In genomic region chr7:15966489-15966888, GRCm38 (mm10) we compare ENCODE assay signal across 9 mouse cellular contexts. TPM values are rescaled to one million over a fixed set of nuclear protein-coding genes. Genes with fewer than 3 reads are reported as not detected.
A peak's percentile ranks its signal among the peaks of the same experiment; 100 is the strongest.
DNase-seq lines count a peak whose midpoint lies in the region; ATAC-seq and TF ChIP-seq lines count a peak whose summit lies in the region.
"Had no signal": no experiment of that assay in that cellular context is flagged by ENCODE, and none has a peak within 500 bp of the region (broad histone marks: within the 10 kb centered on the region; RNA-seq: fewer than 3 reads in every experiment).

No protein-coding gene starts in this region.

- TF ChIP-seq POLR2A in cortical plate, adult 2 months (IDR thresholded peaks at IDR 0.05; ENCODE audit: extremely low read depth, insufficient read depth, low read length): no peak
- no peak for TF ChIP-seq POLR2A in limb, embryonic 14.5 days (IDR thresholded peaks at IDR 0.05; ENCODE audit: borderline replicate concordance, extremely low read depth, insufficient read depth, insufficient read length)

- no peaks in the 10 kb centered on the region for H3K27me3 ChIP-seq in kidney, postnatal 0 days (ENCODE audit: insufficient read depth, low read length)
- H3K27me3 ChIP-seq in limb, embryonic 14.5 days (ENCODE audit: control insufficient read depth, insufficient read depth, low read length): no peaks in the 10 kb centered on the region
- H3K27me3 ChIP-seq: Patski had no signal

- no peaks in the 10 kb centered on the region for H3K9me3 ChIP-seq in kidney, postnatal 0 days (replicated peaks; ENCODE audit: low read length)
- H3K9me3 ChIP-seq in limb, embryonic 14.5 days (ENCODE audit: control insufficient read depth, low read length): no peaks in the 10 kb centered on the region

- H3K36me3 ChIP-seq in kidney, postnatal 0 days (ENCODE audit: insufficient read depth, low read length): peaks cover 3% of the 10 kb centered on the region; the same call in 1 of the 2 replicates
- H3K36me3 ChIP-seq in limb, embryonic 14.5 days (ENCODE audit: control insufficient read depth, insufficient read depth, low read length): peaks cover 3% of the 10 kb centered on the region

- TF ChIP-seq CTCF in kidney, postnatal 0 days (IDR thresholded peaks at IDR 0.05; ENCODE audit: low read depth): no peak
- no peak for TF ChIP-seq CTCF in cortical plate, adult 2 months (IDR thresholded peaks at IDR 0.05; ENCODE audit: extremely low read depth, insufficient read depth, low read length)

- 71% methylated on average over 3 of the region's 3 CpGs for WGBS in kidney, postnatal 0 days
- WGBS in limb, embryonic 14.5 days: 67% methylated on average over 3 of the region's 3 CpGs

- peak; percentile 14 for DNase-seq in cerebellum, adult 9-11 months
- no peak for DNase-seq in kidney, postnatal 0 days (ENCODE audit: low spot score)
- no peak for DNase-seq in kidney, postnatal 10 days
- no peak for DNase-seq in limb, embryonic 14.5 days (ENCODE audit: low spot score)
- DNase-seq in frontal cortex, postnatal 25 days (ENCODE audit: low spot score in 2 of 2): no peak

- peak overlapping the region; percentile 47 for H3K4me3 ChIP-seq in kidney, postnatal 0 days (replicated peaks; ENCODE audit: low read depth, low read length)
- peak overlapping the region; percentile 34; the same call in 1 of the 2 replicates for H3K4me3 ChIP-seq in cortical plate, adult 2 months (ENCODE audit: insufficient read depth, low read length)
- H3K4me3 ChIP-seq in limb, embryonic 14.5 days (replicated peaks; ENCODE audit: low read length): peak overlapping the region; percentile 48

- ATAC-seq in cerebellum, adult (ENCODE audit: insufficient number of reproducible peaks, low FRiP score, low TSS enrichment): no peak
- ATAC-seq in kidney, postnatal 0 days (replicated peaks; ENCODE audit: low FRiP score, low read depth): no peak
- ATAC-seq in limb, embryonic 14.5 days (ENCODE audit: low FRiP score, low read depth): no peak
- no peak for ATAC-seq in activated CD4-positive, CD25-positive, alpha-beta regulatory T cell, adult 4 months

- no peaks in the 10 kb centered on the region; the same call in 1 of the 2 replicates for H3K4me1 ChIP-seq in kidney, postnatal 0 days (replicated peaks; ENCODE audit: insufficient read depth, low read length)
- peaks cover 3% of the 10 kb centered on the region; the same call in 1 of the 2 replicates for H3K4me1 ChIP-seq in cortical plate, adult 2 months (ENCODE audit: control insufficient read depth, insufficient read depth, low read length)
- H3K4me1 ChIP-seq in limb, embryonic 14.5 days (ENCODE audit: control insufficient read depth, insufficient read depth, low read length): peaks cover 22% of the 10 kb centered on the region

- peak overlapping the region; percentile 46; the same call in 1 of the 2 replicates for H3K9ac ChIP-seq in kidney, postnatal 0 days (ENCODE audit: low read depth, low read length)
- H3K9ac ChIP-seq in limb, embryonic 14.5 days (ENCODE audit: low read depth, low read length, severe bottlenecking): peak overlapping the region; percentile 64; the same call in 1 of the 2 replicates

- no peak overlapping the region for H3K27ac ChIP-seq in kidney, postnatal 0 days
- H3K27ac ChIP-seq in cortical plate, adult 2 months (ENCODE audit: insufficient read depth, low read length): no peak overlapping the region
- no peak overlapping the region for H3K27ac ChIP-seq in limb, embryonic 14.5 days (replicated peaks; ENCODE audit: low read depth, low read length)

- peak overlapping the region; percentile 62 for H3K4me2 ChIP-seq in kidney, postnatal 0 days (ENCODE audit: low read length)
- H3K4me2 ChIP-seq in limb, embryonic 14.5 days (replicated peaks; ENCODE audit: low read depth, low read length, severe bottlenecking): peak overlapping the region; percentile 61

RNA-seq across cellular contexts. Expression of gene Ehd2, which starts 0.9 kb away (rescaled TPM):
- 24.6 and 26.6 TPM in 2 replicates for polyA plus RNA-seq in kidney, postnatal 0 days (2015; fragmentation: Nextera tagmentation; extraction: Ambion mirVana)
- polyA plus RNA-seq in cortical plate, adult 2 months (2012; rRNA removed): 4.9 and 5.4 TPM in 2 replicates
- polyA plus RNA-seq in limb, embryonic 14.5 days (2012; rRNA removed): 47.6 and 62.0 TPM in 2 replicates
- 42.5 and 49.3 TPM in 2 replicates for polyA plus RNA-seq in limb, embryonic 14.5 days (2014; fragmentation: Nextera tagmentation; extraction: Ambion mirVana)
- under 1 TPM; 0.07 to 0.11 TPM for polyA plus RNA-seq in activated CD4-positive, CD25-positive, alpha-beta regulatory T cell, adult 4 months (2017; shearing (Covaris generic))

RNA-seq across cellular contexts. Expression of gene Nop53, which starts 20.6 kb away (rescaled TPM):
- 213 and 221 TPM in 2 replicates for polyA plus RNA-seq in kidney, postnatal 0 days (2015; fragmentation: Nextera tagmentation; extraction: Ambion mirVana)
- 91.6 and 109 TPM in 2 replicates for polyA plus RNA-seq in cortical plate, adult 2 months (2012; rRNA removed)
- polyA plus RNA-seq in limb, embryonic 14.5 days (2012; rRNA removed): 176 and 181 TPM in 2 replicates
- polyA plus RNA-seq in limb, embryonic 14.5 days (2014; fragmentation: Nextera tagmentation; extraction: Ambion mirVana): 192 and 210 TPM in 2 replicates
- polyA plus RNA-seq in activated CD4-positive, CD25-positive, alpha-beta regulatory T cell, adult 4 months (2017; shearing (Covaris generic)): 100 to 1,000 TPM; 334 to 398 TPM

RNA-seq across cellular contexts. Expression of gene Selenow, which starts 44.3 kb away (rescaled TPM):
- polyA plus RNA-seq in kidney, postnatal 0 days (2015; fragmentation: Nextera tagmentation; extraction: Ambion mirVana): 751 and 763 TPM in 2 replicates
- polyA plus RNA-seq in cortical plate, adult 2 months (2012; rRNA removed): 1,858 and 2,021 TPM in 2 replicates
- 582 and 588 TPM in 2 replicates for polyA plus RNA-seq in limb, embryonic 14.5 days (2012; rRNA removed)
- 1,065 and 1,091 TPM in 2 replicates for polyA plus RNA-seq in limb, embryonic 14.5 days (2014; fragmentation: Nextera tagmentation; extraction: Ambion mirVana)
- 100 to 1,000 TPM; 824 to 866 TPM for polyA plus RNA-seq in activated CD4-positive, CD25-positive, alpha-beta regulatory T cell, adult 4 months (2017; shearing (Covaris generic))
